Mouse (Mus musculus) megakaryocyte, embryonic 14.5 days (primary cell): ENCODE measurements around the gene Aebp2. TPM values are rescaled to one million over a fixed set of nuclear protein-coding genes. Genes with fewer than 3 reads are reported as not detected.

Experiments
- H3K27me3 ChIP-seq: replicated peaks from 2 replicates; pipeline ENCODE3; 2012; ENCODE audit warnings: inconsistent platforms
- H3K36me3 ChIP-seq: replicated peaks from 2 replicates; pipeline ENCODE3; 2012; ENCODE audit warnings: low read length, inconsistent platforms, mixed read lengths
- H3K4me1 ChIP-seq: 2 replicates; pipeline ENCODE4 v1.6.1; 2012; ENCODE audit warnings: inconsistent platforms
- H3K4me3 ChIP-seq: replicated peaks from 2 replicates; pipeline ENCODE3; 2012; ENCODE audit warnings: moderate library complexity, mild to moderate bottlenecking, inconsistent platforms
- H3K9me3 ChIP-seq: 2 replicates; pipeline ENCODE4 v1.6.1; 2012; ENCODE audit warnings: inconsistent platforms
- FLI1 ChIP-seq: IDR thresholded peaks from 2 replicates; pipeline ENCODE4 v1.6.1; 2012; ENCODE audit warnings: low read length, inconsistent platforms, mixed read lengths
- GATA1 ChIP-seq: IDR thresholded peaks from 3 replicates; pipeline ENCODE4 v1.6.1; 2012; ENCODE audit warnings: mixed read lengths, low read length, inconsistent platforms, borderline replicate concordance
- polyA plus RNA-seq: library from polyadenylated mRNA; stranded (reverse); fragments of >175 nt; gene quantifications from 2 replicates; pipeline ENCODE4 v1.2.3, GENCODE M21; 2012; ENCODE audit warnings: low replicate concordance; ENCODE audit not compliant: insufficient read depth

Aebp2 gene
- polyA plus RNA-seq, 1 experiment, result 10.2 TPM

DNA sequence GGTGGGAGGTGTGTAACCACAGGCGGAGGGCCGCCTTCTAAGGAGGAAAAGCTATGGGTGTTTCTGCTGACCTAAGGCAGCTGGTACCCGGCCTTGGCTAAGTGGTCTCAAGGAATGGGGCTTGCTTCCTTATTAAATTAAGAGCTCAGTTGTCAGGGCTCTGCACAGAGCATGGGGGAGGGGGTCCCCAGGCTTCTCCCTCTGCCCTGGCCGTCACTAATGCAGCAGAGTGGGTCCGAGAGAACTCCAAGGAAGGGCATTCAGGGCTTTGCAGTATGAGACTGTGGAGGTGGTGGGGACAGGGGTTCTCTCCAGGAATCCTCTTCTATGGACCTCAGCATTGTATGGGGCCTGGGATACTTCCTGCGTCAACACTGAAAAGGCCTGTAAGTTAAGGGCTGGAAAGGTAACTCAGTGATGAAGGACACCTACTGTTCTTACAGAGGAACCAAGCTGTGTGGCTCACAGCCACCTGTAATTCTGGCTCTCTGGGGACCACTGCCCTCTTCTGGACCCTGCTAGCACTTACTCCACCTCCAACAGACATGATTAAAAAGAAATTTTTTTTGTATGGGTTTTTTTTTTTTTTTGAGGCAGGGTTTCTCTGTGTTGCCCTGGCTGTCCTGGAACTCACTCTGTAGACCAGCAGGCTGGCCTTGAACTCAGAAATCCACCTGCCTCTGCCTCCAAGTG, 87.1 kb downstream of the Aebp2 start:
- no peak overlapping the region for H3K4me3 ChIP-seq
- peaks cover 7% of the 10 kb centered on the region for H3K27me3 ChIP-seq
- H3K4me1 ChIP-seq, result peaks cover 20% of the 10 kb centered on the region
- H3K9me3 ChIP-seq, result peaks cover 9% of the 10 kb centered on the region
- H3K36me3 ChIP-seq, result no peaks in the 10 kb centered on the region
- TF ChIP-seq FLI1 (no peak), GATA1 (no peak)

- Histone ChIP-seq H3K27me3 (peaks cover 5% of the 10 kb centered on the region), H3K36me3 (no peaks in the 10 kb centered on the region), H3K4me1 (peaks cover 15% of the 10 kb centered on the region), H3K9me3 (no peaks in the 10 kb centered on the region), H3K4me3 (peak overlapping the region; percentile 83)
- TF ChIP-seq FLI1 (no peak), GATA1 (no peak)
These were observed 90.3 kb downstream of the Aebp2 start for GRCm38 (mm10) chr6:140712754-140713153.

DNA sequence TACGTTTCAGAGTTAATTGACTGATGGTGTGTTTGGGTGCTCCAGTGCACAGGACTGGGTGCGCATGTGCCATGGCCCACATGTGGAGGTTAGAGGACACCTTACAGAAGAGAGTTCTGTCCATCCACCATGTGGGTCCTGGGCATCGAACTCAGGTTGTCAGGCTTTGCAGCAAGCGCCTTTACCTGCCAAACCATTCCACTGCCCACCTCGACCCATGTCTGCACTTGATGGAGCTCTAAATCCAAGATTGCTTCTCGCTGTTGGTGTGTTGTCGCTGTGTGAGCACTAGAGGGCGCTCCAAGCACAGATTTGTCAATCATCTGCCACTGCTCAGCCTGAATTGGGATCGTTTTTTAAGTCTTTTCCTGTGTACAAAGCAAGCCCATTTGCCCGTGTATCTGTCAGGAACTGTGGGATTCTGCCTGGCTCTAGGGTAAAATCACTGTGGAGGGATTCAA, 92.5 kb downstream of the Aebp2 start:
- Histone ChIP-seq H3K36me3 (no peaks in the 10 kb centered on the region), H3K4me1 (0 out of 2 replicates have a peak, but pooled peaks cover 8% of the 10 kb centered on the region), H3K4me3 (no peak overlapping the region), H3K27me3 (peaks cover 5% of the 10 kb centered on the region), H3K9me3 (no peaks in the 10 kb centered on the region)
- TF ChIP-seq GATA1 (no peak), FLI1 (no peak)

DNA sequence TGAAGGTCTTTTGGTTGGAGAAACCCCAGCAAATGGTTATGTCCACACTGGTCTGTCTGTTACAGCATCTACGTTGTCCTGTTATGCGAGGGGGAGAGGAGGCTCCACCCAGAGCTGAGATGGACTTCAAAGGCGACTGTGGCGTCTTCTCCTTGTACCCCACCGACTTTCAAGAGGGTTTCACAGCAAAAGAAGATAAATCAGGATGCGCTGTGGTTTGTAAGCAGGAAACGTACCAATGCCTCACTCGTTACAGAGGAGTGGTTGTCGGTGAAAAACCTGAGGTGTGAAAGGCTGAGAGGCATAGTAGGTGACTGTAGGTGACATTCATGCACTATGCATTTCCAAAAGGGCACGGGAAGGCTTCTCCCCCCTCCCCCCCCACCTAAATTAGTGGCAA, 99.6 kb downstream of the Aebp2 start:
- Histone ChIP-seq H3K9me3 (no peaks in the 10 kb centered on the region), H3K36me3 (no peaks in the 10 kb centered on the region), H3K4me1 (no peaks in the 10 kb centered on the region; the same call in 1 of the 2 replicates), H3K4me3 (no peak overlapping the region), H3K27me3 (no peaks in the 10 kb centered on the region)
- no peak for TF ChIP-seq GATA1

Other genes with a start within 250 kb of the Aebp2 start
- gene Plekha5, start 198.6 kb upstream of the Aebp2 start, polyA plus RNA-seq, result 1.9 and 2.2 TPM in 2 replicates
- not detected in 2 replicates for gene Gm11077, start 106.6 kb downstream of the Aebp2 start, polyA plus RNA-seq